Mouse (Mus musculus): Measurements from ENCODE around the gene Cdk6. TPM values are rescaled to one million over a fixed set of nuclear protein-coding genes. Genes with fewer than 3 reads are reported as not detected.

Gene Cdk6
- polyA plus RNA-seq, 1 experiment = 42.2 TPM

DNA sequence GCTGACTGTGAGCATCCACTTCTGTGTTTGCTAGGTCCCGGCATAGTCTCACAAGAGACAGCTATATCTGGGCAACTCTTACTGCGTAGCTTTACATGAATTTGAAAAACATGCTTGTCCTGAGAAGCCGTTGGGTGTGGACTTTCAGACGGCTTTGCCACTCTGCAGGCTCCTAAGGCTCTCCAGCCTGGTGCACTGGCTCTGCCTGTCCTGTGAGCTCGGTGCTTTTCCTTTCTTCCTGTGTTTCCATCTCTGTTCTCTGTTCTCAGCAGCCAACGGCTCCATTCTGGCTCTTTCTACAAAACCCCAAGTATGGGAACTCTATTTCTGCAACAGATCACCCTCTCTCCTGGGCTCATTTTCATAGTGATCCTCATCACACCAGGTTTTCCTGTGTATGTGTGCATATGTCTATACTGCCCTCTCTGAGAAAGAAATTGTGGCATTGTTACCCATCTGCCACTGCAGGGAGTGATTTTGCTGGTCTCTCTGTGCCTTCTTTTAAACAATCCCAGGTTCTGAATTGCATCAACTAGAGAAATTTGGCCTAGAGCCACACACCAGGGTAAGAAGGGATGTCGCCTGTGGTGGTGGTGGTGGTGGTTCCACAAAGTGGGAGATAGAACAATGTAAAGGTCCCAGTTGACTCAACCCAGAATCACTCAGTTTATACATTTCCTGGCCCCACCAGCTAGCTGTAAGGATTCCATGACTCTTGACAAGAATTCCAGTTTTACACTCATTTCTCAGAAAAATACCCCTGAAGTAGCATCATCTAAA, 137.9 kb downstream of the Cdk6 start:
- H3K27ac ChIP-seq (ENCODE audit: control insufficient read depth, insufficient read depth, low read length) = no peak overlapping the region
- no peaks in the 10 kb centered on the region for H3K27me3 ChIP-seq (ENCODE audit: control insufficient read depth, insufficient read depth, low read length)
- 83% methylated on average over 7 of the region's 7 CpGs for WGBS
- DNase-seq = no peak
- no peaks in the 10 kb centered on the region for H3K4me1 ChIP-seq (replicated peaks; ENCODE audit: control insufficient read depth, insufficient read depth, low read length)
- TF ChIP-seq POLR2A (IDR thresholded peaks at IDR 0.05; ENCODE audit: control insufficient read depth, extremely low read depth, insufficient read depth, low read length, poor library complexity) (no peak), CTCF (IDR thresholded peaks at IDR 0.05; ENCODE audit: borderline replicate concordance, control insufficient read depth, extremely low read depth, insufficient read depth, low read length, poor library complexity) (no peak)
- no peak overlapping the region for H3K4me3 ChIP-seq (ENCODE audit: control insufficient read depth, insufficient read depth, low read length)
- H3K36me3 ChIP-seq (ENCODE audit: control insufficient read depth, insufficient read depth, low read length) = no peaks in the 10 kb centered on the region

- Histone ChIP-seq H3K36me3 (ENCODE audit: control insufficient read depth, insufficient read depth, low read length) (0 out of 2 replicates have a peak, but pooled peaks cover 3% of the 10 kb centered on the region), H3K27me3 (ENCODE audit: control insufficient read depth, insufficient read depth, low read length) (no peaks in the 10 kb centered on the region), H3K4me3 (ENCODE audit: control insufficient read depth, insufficient read depth, low read length) (no peak overlapping the region), H3K4me1 (replicated peaks; ENCODE audit: control insufficient read depth, insufficient read depth, low read length) (no peaks in the 10 kb centered on the region), H3K27ac (ENCODE audit: control insufficient read depth, insufficient read depth, low read length) (no peak overlapping the region)
- no peak for DNase-seq
- 93% methylated on average over 9 of the region's 9 CpGs for WGBS
- no peak for TF ChIP-seq CTCF (IDR thresholded peaks at IDR 0.05; ENCODE audit: borderline replicate concordance, control insufficient read depth, extremely low read depth, insufficient read depth, low read length, poor library complexity)
- TF ChIP-seq POLR2A (IDR thresholded peaks at IDR 0.05; ENCODE audit: control insufficient read depth, extremely low read depth, insufficient read depth, low read length, poor library complexity) = no peak
Measured at GRCm38 (mm10) chr5:3480637-3481395, 139.5 kb downstream of the Cdk6 start.

DNA sequence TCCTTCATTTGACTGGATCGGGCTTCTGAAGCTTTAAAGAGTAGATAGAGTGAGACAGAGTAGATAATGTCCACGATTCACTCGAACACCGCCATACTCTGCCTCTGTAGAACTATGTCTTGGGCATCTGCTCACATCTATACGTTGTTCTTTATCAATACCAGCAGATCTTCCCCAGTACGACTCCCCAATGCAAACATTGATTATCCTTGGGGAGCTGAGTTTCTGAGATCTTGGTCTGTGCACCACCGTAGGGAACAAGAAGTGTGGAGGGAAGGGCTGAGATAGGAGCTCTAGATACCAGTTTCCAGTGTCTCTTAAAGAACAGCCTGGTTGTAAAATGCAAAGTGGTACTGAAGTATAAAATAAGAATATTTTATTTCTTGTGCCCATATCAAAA, 141.2 kb downstream of the Cdk6 start:
- H3K27me3 ChIP-seq (ENCODE audit: control insufficient read depth, insufficient read depth, low read length) = no peaks in the 10 kb centered on the region
- H3K27ac ChIP-seq (ENCODE audit: control insufficient read depth, insufficient read depth, low read length) = no peak overlapping the region
- H3K36me3 ChIP-seq (ENCODE audit: control insufficient read depth, insufficient read depth, low read length) = 0 out of 2 replicates have a peak, but pooled peaks cover 3% of the 10 kb centered on the region
- no peak for DNase-seq
- H3K4me3 ChIP-seq (ENCODE audit: control insufficient read depth, insufficient read depth, low read length) = no peak overlapping the region
- no peaks in the 10 kb centered on the region for H3K4me1 ChIP-seq (replicated peaks; ENCODE audit: control insufficient read depth, insufficient read depth, low read length)
- WGBS = 88% methylated on average over 7 of the region's 7 CpGs
- TF ChIP-seq POLR2A (IDR thresholded peaks at IDR 0.05; ENCODE audit: control insufficient read depth, extremely low read depth, insufficient read depth, low read length, poor library complexity) (no peak), CTCF (IDR thresholded peaks at IDR 0.05; ENCODE audit: borderline replicate concordance, control insufficient read depth, extremely low read depth, insufficient read depth, low read length, poor library complexity) (no peak)

GRCm38 (mm10) chr5:3483054-3483722, 141.9 kb downstream of the Cdk6 start:
- DNase-seq = no peak
- TF ChIP-seq POLR2A (IDR thresholded peaks at IDR 0.05; ENCODE audit: control insufficient read depth, extremely low read depth, insufficient read depth, low read length, poor library complexity) = no peak
- no peak for TF ChIP-seq CTCF (IDR thresholded peaks at IDR 0.05; ENCODE audit: borderline replicate concordance, control insufficient read depth, extremely low read depth, insufficient read depth, low read length, poor library complexity)
- WGBS = 33% methylated on average over 5 of the region's 5 CpGs

GRCm38 (mm10) chr5:3486579-3487282, 145.4 kb downstream of the Cdk6 start:
- TF ChIP-seq POLR2A (IDR thresholded peaks at IDR 0.05; ENCODE audit: control insufficient read depth, extremely low read depth, insufficient read depth, low read length, poor library complexity) (no peak), CTCF (IDR thresholded peaks at IDR 0.05; ENCODE audit: borderline replicate concordance, control insufficient read depth, extremely low read depth, insufficient read depth, low read length, poor library complexity) (no peak)
- H3K36me3 ChIP-seq (ENCODE audit: control insufficient read depth, insufficient read depth, low read length) = 0 out of 2 replicates have a peak, but pooled peaks cover 3% of the 10 kb centered on the region
- DNase-seq = no peak
- no peak overlapping the region for H3K27ac ChIP-seq (ENCODE audit: control insufficient read depth, insufficient read depth, low read length)
- no peaks in the 10 kb centered on the region for H3K27me3 ChIP-seq (ENCODE audit: control insufficient read depth, insufficient read depth, low read length)
- H3K4me3 ChIP-seq (ENCODE audit: control insufficient read depth, insufficient read depth, low read length) = no peak overlapping the region
- WGBS = 85% methylated on average over 7 of the region's 7 CpGs
- H3K4me1 ChIP-seq (replicated peaks; ENCODE audit: control insufficient read depth, insufficient read depth, low read length) = no peaks in the 10 kb centered on the region

More at GRCm38 (mm10) chr5:3483054-3483722, 141.9 kb downstream of the Cdk6 start:
- Histone ChIP-seq H3K4me1 (replicated peaks; ENCODE audit: control insufficient read depth, insufficient read depth, low read length) (no peaks in the 10 kb centered on the region), H3K27me3 (ENCODE audit: control insufficient read depth, insufficient read depth, low read length) (no peaks in the 10 kb centered on the region), H3K4me3 (ENCODE audit: control insufficient read depth, insufficient read depth, low read length) (no peak overlapping the region), H3K36me3 (ENCODE audit: control insufficient read depth, insufficient read depth, low read length) (0 out of 2 replicates have a peak, but pooled peaks cover 3% of the 10 kb centered on the region), H3K27ac (ENCODE audit: control insufficient read depth, insufficient read depth, low read length) (no peak overlapping the region)

All from thymus, adult 2 months (tissue).